Mouse (Mus musculus): ENCODE results near the gene Clns1a. TPM values are rescaled to one million over a fixed set of nuclear protein-coding genes. Genes with fewer than 3 reads are reported as not detected.
A peak's percentile ranks its signal among the peaks of the same experiment; 100 is the strongest.

Gene Clns1a
- 190 and 195 TPM in 2 replicates for polyA plus RNA-seq (2014; fragmentation: Nextera tagmentation; extraction: Ambion mirVana)

DNA sequence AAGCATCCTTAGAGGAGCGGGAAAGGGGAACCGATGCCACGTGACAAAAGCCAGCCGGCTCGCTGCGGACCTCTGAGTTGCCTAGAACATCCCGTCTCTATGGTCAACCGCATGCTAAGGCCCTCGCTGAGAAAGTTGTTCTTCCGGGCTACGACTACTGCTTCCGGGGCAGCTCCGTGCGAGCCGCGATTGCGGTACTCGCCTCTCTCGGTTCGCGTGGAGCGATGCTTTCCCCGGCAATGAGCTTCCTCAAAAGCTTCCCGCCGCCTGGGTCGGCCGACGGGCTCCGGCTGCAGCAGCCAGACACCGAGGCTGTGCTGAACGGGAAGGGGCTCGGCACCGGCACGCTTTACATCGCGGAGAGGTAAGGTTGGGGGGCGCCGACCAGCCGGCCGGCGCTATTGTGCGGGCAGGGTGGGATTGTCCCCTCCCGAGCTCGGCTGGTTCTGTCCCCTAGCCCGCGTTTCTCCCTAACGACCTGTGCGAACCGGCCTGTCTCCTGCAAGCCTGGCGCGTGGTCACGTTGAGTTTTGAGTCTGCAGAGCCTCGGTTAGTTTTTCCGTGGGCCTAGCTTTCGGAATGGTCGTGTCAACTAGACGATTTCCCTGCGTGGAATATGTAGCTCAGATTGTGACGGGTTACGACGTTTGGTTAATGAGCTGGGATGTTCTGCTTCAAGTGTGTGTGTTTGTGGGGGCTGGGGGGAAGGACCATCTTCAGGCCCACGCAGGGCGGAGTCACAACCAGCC, at the start of gene Clns1a:
Gene Clns1a, plus strand, starts transcription at position 129 of the 749 bp plus-strand sequence.
- H3K27ac ChIP-seq (replicated peaks; ENCODE audit: low read depth, low read length) = peak within 1 kb of the TSS; percentile 81
- H3K9me3 ChIP-seq (ENCODE audit: control insufficient read depth, low read length) = no peaks in the 10 kb centered on the region
- no peaks in the 10 kb centered on the region for H3K27me3 ChIP-seq (ENCODE audit: control insufficient read depth, insufficient read depth, low read length)
- H3K4me3 ChIP-seq (replicated peaks; ENCODE audit: low read depth, low read length) = peak within 1 kb of the TSS; percentile 99
- peak within 1 kb of the TSS; percentile 84 for H3K9ac ChIP-seq (replicated peaks; ENCODE audit: low read length)
- peaks cover 11% of the 10 kb centered on the region; the same call in 1 of the 2 replicates for H3K4me1 ChIP-seq (ENCODE audit: control insufficient read depth, insufficient read depth, low read length)
- DNase-seq (peak; percentile 97), ATAC-seq (ENCODE audit: low FRiP score, low TSS enrichment) (peak; percentile 98)
- under 1% methylated on average over 63 of the region's 63 CpGs for WGBS
- H3K4me2 ChIP-seq (ENCODE audit: low read length) = peak within 1 kb of the TSS; percentile 77
- H3K36me3 ChIP-seq (ENCODE audit: control insufficient read depth, insufficient read depth, low read length) = 0 out of 2 replicates have a peak, but pooled peaks cover 6% of the 10 kb centered on the region

DNA sequence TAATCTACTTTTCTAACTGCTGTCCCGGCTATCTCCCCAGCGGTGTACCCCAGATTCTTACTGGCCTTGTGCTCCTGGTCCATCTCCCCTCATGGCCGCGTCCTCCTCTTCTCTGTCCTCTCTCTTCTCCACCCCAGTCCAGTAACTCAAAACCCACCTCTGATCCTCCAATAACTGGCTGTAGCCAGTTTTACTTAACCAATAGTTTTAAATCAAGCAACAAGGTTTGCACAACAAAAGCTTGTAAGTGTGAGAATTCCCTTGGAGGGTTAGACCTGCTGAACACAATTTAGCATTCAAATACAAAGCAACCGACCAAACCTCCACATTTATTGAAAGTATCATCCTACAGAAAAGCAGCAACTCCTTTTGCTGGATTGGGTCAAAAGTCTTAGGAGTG, 48.8 kb upstream of the Clns1a start:
- Histone ChIP-seq H3K27me3 (ENCODE audit: control insufficient read depth, insufficient read depth, low read length) (no peaks in the 10 kb centered on the region), H3K27ac (replicated peaks; ENCODE audit: low read depth, low read length) (no peak overlapping the region), H3K9ac (replicated peaks; ENCODE audit: low read length) (no peak overlapping the region), H3K4me1 (ENCODE audit: control insufficient read depth, insufficient read depth, low read length) (no peaks in the 10 kb centered on the region), H3K4me2 (ENCODE audit: low read length) (no peak overlapping the region), H3K36me3 (ENCODE audit: control insufficient read depth, insufficient read depth, low read length) (peaks cover 3% of the 10 kb centered on the region; the same call in 1 of the 2 replicates), H3K9me3 (ENCODE audit: control insufficient read depth, low read length) (no peaks in the 10 kb centered on the region), H3K4me3 (replicated peaks; ENCODE audit: low read depth, low read length) (no peak overlapping the region)
- DNase-seq (no peak), ATAC-seq (ENCODE audit: low FRiP score, low TSS enrichment) (no peak)
- 88% methylated on average over 5 of the region's 5 CpGs for WGBS

DNA sequence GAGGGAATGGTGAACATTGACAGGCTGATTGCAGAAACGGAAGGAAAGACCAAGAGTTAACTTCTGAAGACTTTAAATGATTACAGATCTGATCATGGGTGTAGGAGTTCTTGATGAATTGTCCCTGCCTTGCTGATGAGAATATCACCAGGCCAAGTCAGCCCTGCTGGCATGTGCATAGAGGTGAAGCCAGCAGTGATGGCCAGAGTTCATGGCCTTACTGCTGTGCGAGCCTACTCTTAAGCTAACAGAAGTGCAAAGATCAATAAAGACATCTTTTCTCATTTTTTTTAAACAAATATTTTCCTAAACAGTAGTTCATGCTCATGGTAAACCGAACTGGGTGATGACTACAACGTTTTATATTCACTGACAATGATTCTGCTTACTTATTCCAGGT, 45.7 kb upstream of the Clns1a start:
- no peaks in the 10 kb centered on the region for H3K4me1 ChIP-seq (ENCODE audit: control insufficient read depth, insufficient read depth, low read length)
- WGBS = 94% methylated on average over 4 of the region's 4 CpGs

DNA sequence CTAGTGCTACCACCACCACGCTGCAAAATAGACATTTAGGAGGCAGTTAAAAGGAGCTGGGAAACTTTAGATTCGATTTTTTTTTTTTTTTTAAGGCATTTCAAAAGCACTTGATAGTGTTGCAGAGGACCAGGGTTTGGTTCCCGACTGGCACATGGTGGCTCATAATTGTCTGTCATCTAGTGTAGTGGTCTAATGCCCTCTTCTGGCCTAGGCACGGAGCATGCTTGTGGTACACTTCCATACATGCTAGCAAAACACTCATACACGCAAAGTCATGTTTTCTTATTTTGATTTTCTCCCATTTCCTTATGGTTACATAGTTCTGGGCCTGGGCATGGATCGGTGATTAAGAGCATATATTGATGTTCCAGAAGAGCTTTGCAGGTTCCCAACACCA, 40.3 kb upstream of the Clns1a start:
- no peak overlapping the region for H3K4me2 ChIP-seq (ENCODE audit: low read length)
- WGBS = 94% methylated on average over 6 of the region's 6 CpGs
- H3K4me3 ChIP-seq (replicated peaks; ENCODE audit: low read depth, low read length) = no peak overlapping the region
- H3K27ac ChIP-seq (replicated peaks; ENCODE audit: low read depth, low read length) = no peak overlapping the region
- no peak overlapping the region for H3K9ac ChIP-seq (replicated peaks; ENCODE audit: low read length)
- DNase-seq = no peak
- no peaks in the 10 kb centered on the region for H3K27me3 ChIP-seq (ENCODE audit: control insufficient read depth, insufficient read depth, low read length)
- ATAC-seq (ENCODE audit: low FRiP score, low TSS enrichment) = no peak
- H3K9me3 ChIP-seq (ENCODE audit: control insufficient read depth, low read length) = no peaks in the 10 kb centered on the region
- H3K4me1 ChIP-seq (ENCODE audit: control insufficient read depth, insufficient read depth, low read length) = no peaks in the 10 kb centered on the region
- H3K36me3 ChIP-seq (ENCODE audit: control insufficient read depth, insufficient read depth, low read length) = peaks cover 24% of the 10 kb centered on the region

More for the DNA sequence above, 45.7 kb upstream of the Clns1a start:
- Histone ChIP-seq H3K27me3 (ENCODE audit: control insufficient read depth, insufficient read depth, low read length) (no peaks in the 10 kb centered on the region), H3K4me3 (replicated peaks; ENCODE audit: low read depth, low read length) (no peak overlapping the region), H3K9me3 (ENCODE audit: control insufficient read depth, low read length) (no peaks in the 10 kb centered on the region), H3K27ac (replicated peaks; ENCODE audit: low read depth, low read length) (no peak overlapping the region), H3K9ac (replicated peaks; ENCODE audit: low read length) (no peak overlapping the region), H3K4me2 (ENCODE audit: low read length) (no peak overlapping the region), H3K36me3 (ENCODE audit: control insufficient read depth, insufficient read depth, low read length) (peaks cover 17% of the 10 kb centered on the region)
- ATAC-seq (ENCODE audit: low FRiP score, low TSS enrichment) = no peak
- DNase-seq = no peak

DNA sequence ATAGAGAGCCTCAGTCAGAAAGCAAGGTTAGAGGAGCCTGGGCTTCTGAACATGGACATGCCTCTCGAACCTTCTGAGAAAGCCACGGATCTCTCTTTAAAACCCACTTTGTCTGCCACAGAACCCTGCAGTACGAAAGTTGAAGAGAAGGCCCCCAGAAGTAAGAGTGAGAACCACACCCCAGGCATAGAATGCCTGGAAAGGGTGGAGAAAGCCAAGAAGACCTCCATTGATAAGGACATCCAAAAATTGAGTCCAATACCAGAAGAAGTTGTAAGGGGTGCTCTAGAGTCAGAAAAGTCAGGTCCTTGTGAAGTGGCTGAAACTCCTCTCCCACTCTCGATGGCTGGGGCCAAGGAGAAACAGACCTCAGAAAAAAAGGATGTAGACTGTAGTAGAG, 34.8 kb upstream of the Clns1a start:
- DNase-seq (no peak), ATAC-seq (ENCODE audit: low FRiP score, low TSS enrichment) (no peak)
- no peaks in the 10 kb centered on the region for H3K27me3 ChIP-seq (ENCODE audit: control insufficient read depth, insufficient read depth, low read length)
- no peak overlapping the region for H3K4me3 ChIP-seq (replicated peaks; ENCODE audit: low read depth, low read length)
- WGBS = 94% methylated on average over 4 of the region's 4 CpGs
- peaks cover 47% of the 10 kb centered on the region for H3K36me3 ChIP-seq (ENCODE audit: control insufficient read depth, insufficient read depth, low read length)
- no peaks in the 10 kb centered on the region for H3K4me1 ChIP-seq (ENCODE audit: control insufficient read depth, insufficient read depth, low read length)
- H3K9me3 ChIP-seq (ENCODE audit: control insufficient read depth, low read length) = no peaks in the 10 kb centered on the region
- H3K9ac ChIP-seq (replicated peaks; ENCODE audit: low read length) = no peak overlapping the region
- no peak overlapping the region for H3K27ac ChIP-seq (replicated peaks; ENCODE audit: low read depth, low read length)
- H3K4me2 ChIP-seq (ENCODE audit: low read length) = no peak overlapping the region

DNA sequence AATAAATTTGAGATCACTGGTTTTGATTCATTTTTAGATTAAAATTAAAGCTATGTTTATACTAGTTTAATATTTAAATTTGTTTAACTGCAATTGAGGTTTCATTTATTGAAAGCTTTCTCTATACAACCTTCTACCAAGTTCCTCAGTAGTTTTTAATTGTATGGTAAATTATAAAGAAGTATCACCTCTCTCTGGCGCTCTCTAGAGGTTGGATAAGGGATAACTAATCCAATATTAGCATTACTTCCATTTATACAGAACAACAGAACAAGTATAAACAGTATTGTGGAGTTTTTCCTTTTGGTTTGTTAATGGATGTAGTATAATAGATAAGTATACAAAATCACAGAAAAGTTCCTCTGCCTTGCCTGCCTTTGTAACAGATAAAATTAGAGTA, 17.2 kb upstream of the Clns1a start:
- no peak overlapping the region for H3K9ac ChIP-seq (replicated peaks; ENCODE audit: low read length)
- DNase-seq = peak; percentile 77
- H3K27me3 ChIP-seq (ENCODE audit: control insufficient read depth, insufficient read depth, low read length) = no peaks in the 10 kb centered on the region
- no peak overlapping the region for H3K4me2 ChIP-seq (ENCODE audit: low read length)
- H3K4me3 ChIP-seq (replicated peaks; ENCODE audit: low read depth, low read length) = no peak overlapping the region
- WGBS = 24% methylated on average over 1 of the region's 1 CpGs
- no peaks in the 10 kb centered on the region for H3K4me1 ChIP-seq (ENCODE audit: control insufficient read depth, insufficient read depth, low read length)
- H3K36me3 ChIP-seq (ENCODE audit: control insufficient read depth, insufficient read depth, low read length) = peaks cover 65% of the 10 kb centered on the region
- no peaks in the 10 kb centered on the region for H3K9me3 ChIP-seq (ENCODE audit: control insufficient read depth, low read length)
- no peak overlapping the region for H3K27ac ChIP-seq (replicated peaks; ENCODE audit: low read depth, low read length)
- no peak for ATAC-seq (ENCODE audit: low FRiP score, low TSS enrichment)

DNA sequence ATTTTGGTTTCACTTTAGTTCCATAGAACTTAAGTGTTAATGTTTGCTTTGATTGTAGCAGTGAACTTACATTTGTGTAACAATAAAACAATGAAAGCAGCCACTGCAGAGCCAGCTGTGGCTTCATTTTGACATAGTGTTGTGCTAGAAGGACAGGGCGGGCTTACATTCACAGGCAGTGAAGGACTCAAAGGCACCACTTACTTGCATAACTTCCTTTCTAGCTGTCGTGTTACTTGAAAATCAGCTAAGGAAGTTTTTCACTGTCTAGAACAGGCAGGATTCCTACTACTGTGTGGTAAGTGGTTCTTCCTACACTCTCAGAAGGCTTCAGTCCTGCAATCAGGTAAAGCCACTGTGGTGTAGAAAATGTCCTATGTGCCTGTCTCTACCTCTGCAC, 8.6 kb upstream of the Clns1a start:
- 87% methylated on average over 2 of the region's 2 CpGs for WGBS

DNA sequence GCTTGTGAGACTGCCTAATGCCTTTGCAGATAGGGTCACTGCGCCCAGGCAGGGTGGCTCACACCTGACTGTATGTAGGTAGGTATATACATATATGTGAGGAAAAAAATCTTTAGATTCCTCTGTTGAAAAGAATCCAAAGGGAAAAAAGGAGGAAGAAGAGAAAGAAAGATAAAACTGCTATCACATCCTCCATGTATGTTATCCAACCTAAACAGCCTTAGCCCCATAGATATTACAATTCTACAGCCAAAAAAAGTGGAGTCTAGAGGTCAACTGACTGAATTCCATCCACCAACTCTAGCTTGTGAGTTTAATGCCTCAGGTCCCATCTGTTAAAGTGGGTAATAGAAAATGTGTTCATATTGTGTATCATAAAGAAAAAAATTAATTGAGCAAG, 993 bp upstream of the Clns1a start:
- H3K27me3 ChIP-seq (ENCODE audit: control insufficient read depth, insufficient read depth, low read length) = no peaks in the 10 kb centered on the region
- H3K9me3 ChIP-seq (ENCODE audit: control insufficient read depth, low read length) = no peaks in the 10 kb centered on the region
- H3K4me1 ChIP-seq (ENCODE audit: control insufficient read depth, insufficient read depth, low read length) = peaks cover 11% of the 10 kb centered on the region; the same call in 1 of the 2 replicates
- H3K36me3 ChIP-seq (ENCODE audit: control insufficient read depth, insufficient read depth, low read length) = 0 out of 2 replicates have a peak, but pooled peaks cover 6% of the 10 kb centered on the region
- H3K27ac ChIP-seq (replicated peaks; ENCODE audit: low read depth, low read length) = no peak overlapping the region
- H3K4me2 ChIP-seq (ENCODE audit: low read length) = peak overlapping the region; percentile 77
- H3K9ac ChIP-seq (replicated peaks; ENCODE audit: low read length) = no peak overlapping the region
- H3K4me3 ChIP-seq (replicated peaks; ENCODE audit: low read depth, low read length) = peak overlapping the region; percentile 99; the same call in 1 of the 2 replicates
- 98% methylated on average over 1 of the region's 1 CpGs for WGBS
- no peak for DNase-seq
- no peak for ATAC-seq (ENCODE audit: low FRiP score, low TSS enrichment)

More for the DNA sequence above, 8.6 kb upstream of the Clns1a start:
- no peak overlapping the region for H3K27ac ChIP-seq (replicated peaks; ENCODE audit: low read depth, low read length)
- H3K4me1 ChIP-seq (ENCODE audit: control insufficient read depth, insufficient read depth, low read length) = no peaks in the 10 kb centered on the region
- DNase-seq (no peak), ATAC-seq (ENCODE audit: low FRiP score, low TSS enrichment) (no peak)
- H3K4me3 ChIP-seq (replicated peaks; ENCODE audit: low read depth, low read length) = no peak overlapping the region
- no peak overlapping the region for H3K4me2 ChIP-seq (ENCODE audit: low read length)
- no peaks in the 10 kb centered on the region for H3K9me3 ChIP-seq (ENCODE audit: control insufficient read depth, low read length)
- no peak overlapping the region for H3K9ac ChIP-seq (replicated peaks; ENCODE audit: low read length)
- no peaks in the 10 kb centered on the region for H3K27me3 ChIP-seq (ENCODE audit: control insufficient read depth, insufficient read depth, low read length)
- peaks cover 37% of the 10 kb centered on the region for H3K36me3 ChIP-seq (ENCODE audit: control insufficient read depth, insufficient read depth, low read length)

DNA sequence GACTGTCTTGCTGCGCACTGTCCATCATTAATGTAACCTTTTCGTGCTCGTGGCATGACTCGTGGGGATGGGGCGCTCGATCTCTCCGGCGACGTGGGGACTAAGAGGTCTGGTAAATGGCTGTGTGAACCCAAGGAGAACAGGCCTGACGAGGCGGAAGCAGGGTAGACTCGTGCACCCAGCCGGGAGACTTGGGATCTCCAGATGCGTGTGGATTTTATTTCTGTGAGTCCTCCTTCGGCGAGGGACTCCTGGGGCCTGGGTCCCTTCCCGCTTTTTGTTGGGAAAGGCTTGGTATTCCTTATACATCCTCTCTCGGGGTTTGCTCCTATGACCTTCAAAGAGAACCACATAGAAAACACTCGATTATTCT, 315 bp upstream of the Clns1a start:
- peak overlapping the region; percentile 81 for H3K27ac ChIP-seq (replicated peaks; ENCODE audit: low read depth, low read length)
- H3K27me3 ChIP-seq (ENCODE audit: control insufficient read depth, insufficient read depth, low read length) = no peaks in the 10 kb centered on the region
- H3K36me3 ChIP-seq (ENCODE audit: control insufficient read depth, insufficient read depth, low read length) = 0 out of 2 replicates have a peak, but pooled peaks cover 6% of the 10 kb centered on the region
- H3K9ac ChIP-seq (replicated peaks; ENCODE audit: low read length) = peak overlapping the region; percentile 84
- ATAC-seq (ENCODE audit: low FRiP score, low TSS enrichment) (peak; percentile 80), DNase-seq (no peak)
- H3K9me3 ChIP-seq (ENCODE audit: control insufficient read depth, low read length) = no peaks in the 10 kb centered on the region
- H3K4me2 ChIP-seq (ENCODE audit: low read length) = peak overlapping the region; percentile 77
- peak overlapping the region; percentile 99 for H3K4me3 ChIP-seq (replicated peaks; ENCODE audit: low read depth, low read length)
- peaks cover 11% of the 10 kb centered on the region; the same call in 1 of the 2 replicates for H3K4me1 ChIP-seq (ENCODE audit: control insufficient read depth, insufficient read depth, low read length)
- 32% methylated on average over 19 of the region's 19 CpGs for WGBS

Measured in midbrain, embryonic 14.5 days (tissue).